Mouse (Mus musculus) adrenal gland, adult (tissue): Measurements from ENCODE around the gene Pard3b.

Source experiments
- DNase-seq, 2 experiments: peaks; one replicate each; pipeline ENCODE4 v3.0.0; 2022 to 2023; ENCODE audit warnings: low spot score in 1 of 2; ENCODE audit not compliant: inconsistent age in 2 of 2

Pard3b gene

GRCm38 (mm10) chr1:61638347-61639111, at the start of gene Pard3b:
Gene Pard3b (plus strand): TSS chr1:61638824.
- peak; percentile 81 to 92 for DNase-seq

- DNase-seq, result no peak
These were observed 22.4 kb upstream of the Pard3b start for GRCm38 (mm10) chr1:61616176-61616575.

GRCm38 (mm10) chr1:61620651-61621050, 18.0 kb upstream of the Pard3b start:
- DNase-seq, result no peak

GRCm38 (mm10) chr1:61629857-61630256, 8.8 kb upstream of the Pard3b start:
- DNase-seq, result no peak

GRCm38 (mm10) chr1:61639114-61640093, 780 bp downstream of the Pard3b start:
- peak in 1 of 2 experiments; percentile 59 for DNase-seq

GRCm38 (mm10) chr1:61641880-61642279, 3.3 kb downstream of the Pard3b start:
- DNase-seq, result no peak

GRCm38 (mm10) chr1:61645062-61645461, 6.4 kb downstream of the Pard3b start:
- DNase-seq, result no peak

GRCm38 (mm10) chr1:61649964-61650363, 11.3 kb downstream of the Pard3b start:
- DNase-seq, result no peak

- DNase-seq, result peak; percentile 51 to 70
These were observed 13.0 kb downstream of the Pard3b start for GRCm38 (mm10) chr1:61651454-61652271.

- no peak for DNase-seq
These were observed 19.1 kb downstream of the Pard3b start for GRCm38 (mm10) chr1:61657760-61658159.

- no peak for DNase-seq
These were observed 21.3 kb downstream of the Pard3b start for GRCm38 (mm10) chr1:61659931-61660330.

GRCm38 (mm10) chr1:61685221-61685814, 46.7 kb downstream of the Pard3b start:
- no peak for DNase-seq

- no peak for DNase-seq
These were observed 47.3 kb downstream of the Pard3b start for GRCm38 (mm10) chr1:61685921-61686320.

GRCm38 (mm10) chr1:61688301-61688700, 49.7 kb downstream of the Pard3b start:
- DNase-seq, result no peak

GRCm38 (mm10) chr1:61698462-61699218, 60.0 kb downstream of the Pard3b start:
- no peak for DNase-seq

GRCm38 (mm10) chr1:61709812-61710211, 71.2 kb downstream of the Pard3b start:
- no peak for DNase-seq

- DNase-seq, result no peak
These were observed 72.9 kb downstream of the Pard3b start for GRCm38 (mm10) chr1:61711523-61711922.

GRCm38 (mm10) chr1:61729654-61730053, 91.0 kb downstream of the Pard3b start:
- no peak for DNase-seq

- no peak for DNase-seq
These were observed 97.9 kb downstream of the Pard3b start for GRCm38 (mm10) chr1:61736550-61736949.

- no peak for DNase-seq
These were observed 104.2 kb downstream of the Pard3b start for GRCm38 (mm10) chr1:61742831-61743230.
